Mouse (Mus musculus) small intestine, adult 2 months (tissue): Measurements from ENCODE around the gene Ppp4r3b. TPM values are rescaled to one million over a fixed set of nuclear protein-coding genes. Genes with fewer than 3 reads are reported as not detected.

Experiments used
- H3K27ac ChIP-seq: fragments of 200-500 bp; 2 replicates; pipeline ENCODE4 v1.5.1; 2012; ENCODE audit warnings: low read depth, low read length, control low read depth, inconsistent platforms; ENCODE audit not compliant: insufficient read depth
- H3K27me3 ChIP-seq: fragments of 200-500 bp; 2 replicates; pipeline ENCODE4 v1.6.1; 2012; ENCODE audit warnings: mild to moderate bottlenecking, moderate library complexity, low read length, inconsistent platforms; ENCODE audit not compliant: control insufficient read depth, insufficient read depth
- H3K36me3 ChIP-seq: fragments of 200-500 bp; 2 replicates; pipeline ENCODE4 v1.6.1; 2012; ENCODE audit warnings: mild to moderate bottlenecking, low read length, control low read depth, inconsistent platforms; ENCODE audit not compliant: control insufficient read depth, insufficient read depth
- H3K4me1 ChIP-seq: fragments of 200-500 bp; 2 replicates; pipeline ENCODE4 v1.6.1; 2012; ENCODE audit warnings: low read length, inconsistent platforms, mixed read lengths; ENCODE audit not compliant: control insufficient read depth, insufficient read depth, insufficient read length
- H3K4me3 ChIP-seq: fragments of 200-500 bp; 2 replicates; pipeline ENCODE4 v1.5.1; 2012; ENCODE audit warnings: low read depth, mild to moderate bottlenecking, control low read depth, inconsistent platforms, low read length, moderate library complexity
- CTCF ChIP-seq: fragments of 200-500 bp; IDR thresholded peaks from 2 replicates; pipeline ENCODE4 v1.5.1; 2012; ENCODE audit warnings: low read depth, mild to moderate bottlenecking, control low read depth, inconsistent platforms, low read length, moderate library complexity, mixed read lengths; ENCODE audit not compliant: insufficient replicate concordance, insufficient read length; ENCODE audit errors: extremely low read depth
- POLR2A ChIP-seq: fragments of 200-500 bp; IDR thresholded peaks from 2 replicates; pipeline ENCODE4 v1.6.1; 2012; ENCODE audit warnings: low read depth, mild to moderate bottlenecking, control low read depth, inconsistent platforms, low read length, moderate library complexity
- WGBS: fragments of 180-500 bp; shearing (Covaris S2); methylation state at CpG from one replicate; pipeline ENCODE4 v1.1.7; 2018; 5-methylcytosine and 5-hydroxymethylcytosine counted together
- polyA plus RNA-seq: library from polyadenylated mRNA; depleted of rRNA; stranded (reverse); fragments of >200 nt; gene quantifications from 2 replicates; pipeline ENCODE4 v1.2.3, GENCODE M21; 2012; rRNA removed

The Ppp4r3b gene
- polyA plus RNA-seq, result 2.6 and 6.4 TPM in 2 replicates

GRCm38 (mm10) chr11:29172563-29173124 lies at the start of gene Ppp4r3b:
TSS of gene Ppp4r3b (plus strand) at chr11:29172890.
- H3K36me3 ChIP-seq, result no peaks in the 10 kb centered on the region
- peak within 1 kb of the TSS; percentile 80 for H3K4me3 ChIP-seq
- TF ChIP-seq POLR2A (peak; percentile 78), CTCF (peak; percentile 0; the same call in 1 of the 2 replicates)
- peaks cover 4% of the 10 kb centered on the region; the same call in 1 of the 2 replicates for H3K4me1 ChIP-seq
- WGBS, result under 1% methylated on average over 50 of the region's 50 CpGs
- no peaks in the 10 kb centered on the region for H3K27me3 ChIP-seq
- peak within 1 kb of the TSS; percentile 92 for H3K27ac ChIP-seq

GRCm38 (mm10) chr11:29129862-29130384 lies 42.8 kb upstream of the Ppp4r3b start:
- Histone ChIP-seq H3K4me1 (no peaks in the 10 kb centered on the region), H3K36me3 (peaks cover 11% of the 10 kb centered on the region), H3K27me3 (no peaks in the 10 kb centered on the region), H3K27ac (0 out of 2 replicates have a peak overlapping the region, but pooled peaks have one; percentile 12), H3K4me3 (peak overlapping the region; percentile 73)
- no peak for TF ChIP-seq POLR2A
- no peak for TF ChIP-seq CTCF
- 9% methylated on average over 11 of the region's 11 CpGs for WGBS

- Histone ChIP-seq H3K27me3 (no peaks in the 10 kb centered on the region), H3K36me3 (peaks cover 13% of the 10 kb centered on the region)
- 4% methylated on average over 50 of the region's 50 CpGs for WGBS
Measured at GRCm38 (mm10) chr11:29130385-29131355, 42.0 kb upstream of the Ppp4r3b start, which contains the start of gene Pnpt1. TSS of gene Pnpt1 (plus strand) at chr11:29130744.

GRCm38 (mm10) chr11:29140671-29141070 lies 32.0 kb upstream of the Ppp4r3b start:
- Histone ChIP-seq H3K36me3 (peaks cover 24% of the 10 kb centered on the region), H3K4me3 (no peak overlapping the region), H3K27ac (no peak overlapping the region), H3K27me3 (no peaks in the 10 kb centered on the region), H3K4me1 (no peaks in the 10 kb centered on the region)
- no peak for TF ChIP-seq POLR2A
- no peak for TF ChIP-seq CTCF
- 62% methylated on average over 1 of the region's 1 CpGs for WGBS

More at GRCm38 (mm10) chr11:29130385-29131355, 42.0 kb upstream of the Ppp4r3b start, which contains the start of gene Pnpt1:
- Histone ChIP-seq H3K27ac (0 out of 2 replicates have a peak within 1 kb of the TSS, but pooled peaks have one; percentile 12), H3K4me1 (no peaks in the 10 kb centered on the region), H3K4me3 (peak within 1 kb of the TSS; percentile 73)
- TF ChIP-seq POLR2A (no peak; the same call in 1 of the 2 replicates), CTCF (no peak)

GRCm38 (mm10) chr11:29148901-29149300 lies 23.8 kb upstream of the Ppp4r3b start:
- no peaks in the 10 kb centered on the region for H3K27me3 ChIP-seq
- WGBS, result 73% methylated on average over 2 of the region's 2 CpGs
- peaks cover 19% of the 10 kb centered on the region for H3K36me3 ChIP-seq

GRCm38 (mm10) chr11:29163569-29163968 lies 9.1 kb upstream of the Ppp4r3b start:
- Histone ChIP-seq H3K4me1 (no peaks in the 10 kb centered on the region), H3K27ac (no peak overlapping the region), H3K27me3 (no peaks in the 10 kb centered on the region), H3K4me3 (no peak overlapping the region), H3K36me3 (peaks cover 10% of the 10 kb centered on the region)
- no peak for TF ChIP-seq CTCF
- no peak for TF ChIP-seq POLR2A
- WGBS, result 70% methylated on average over 4 of the region's 4 CpGs

More at GRCm38 (mm10) chr11:29148901-29149300, 23.8 kb upstream of the Ppp4r3b start:
- H3K4me3 ChIP-seq, result no peak overlapping the region
- H3K27ac ChIP-seq, result no peak overlapping the region
- no peaks in the 10 kb centered on the region for H3K4me1 ChIP-seq
- no peak for TF ChIP-seq POLR2A
- TF ChIP-seq CTCF, result no peak
